In genomic region chr16:18394056-18394455, GRCm38 (mm10) we compare ENCODE assay signal across 9 mouse cellular contexts. TPM values are rescaled to one million over a fixed set of nuclear protein-coding genes. Genes with fewer than 3 reads are reported as not detected.
A peak's percentile ranks its signal among the peaks of the same experiment; 100 is the strongest.
DNase-seq lines count a peak whose midpoint lies in the region; ATAC-seq and TF ChIP-seq lines count a peak whose summit lies in the region.
"Had no signal": no experiment of that assay in that cellular context is flagged by ENCODE, and none has a peak within 500 bp of the region (broad histone marks: within the 10 kb centered on the region; RNA-seq: fewer than 3 reads in every experiment).

No protein-coding gene starts in this region.

- peaks cover 20% of the 10 kb centered on the region for H3K36me3 ChIP-seq in heart, embryonic 16.5 days (ENCODE audit: control insufficient read depth, insufficient read depth)
- H3K36me3 ChIP-seq in heart, adult 2 months (ENCODE audit: control insufficient read depth, insufficient read depth, low read length), result no peaks in the 10 kb centered on the region
- peaks cover 26% of the 10 kb centered on the region for H3K36me3 ChIP-seq in embryonic facial prominence, embryonic 13.5 days
- peaks cover 21% of the 10 kb centered on the region for H3K36me3 ChIP-seq in hindbrain, embryonic 15.5 days
- peaks cover 24% of the 10 kb centered on the region for H3K36me3 ChIP-seq in midbrain, embryonic 16.5 days (ENCODE audit: control insufficient read depth, insufficient read depth, low read length)
- peaks cover 23% of the 10 kb centered on the region for H3K36me3 ChIP-seq in kidney, embryonic 16.5 days (ENCODE audit: insufficient read depth, low read length)

- H3K4me1 ChIP-seq in heart, embryonic 16.5 days (ENCODE audit: control insufficient read depth, insufficient read depth, low read length), result peaks cover 33% of the 10 kb centered on the region
- H3K4me1 ChIP-seq in heart, adult 2 months (ENCODE audit: control insufficient read depth, insufficient read depth, low read length), result peaks cover 13% of the 10 kb centered on the region
- H3K4me1 ChIP-seq in embryonic facial prominence, embryonic 13.5 days, result peaks cover 44% of the 10 kb centered on the region
- peaks cover 61% of the 10 kb centered on the region for H3K4me1 ChIP-seq in hindbrain, embryonic 15.5 days (replicated peaks)
- H3K4me1 ChIP-seq in midbrain, embryonic 16.5 days (ENCODE audit: control insufficient read depth, insufficient read depth, low read length), result peaks cover 30% of the 10 kb centered on the region
- H3K4me1 ChIP-seq in kidney, embryonic 16.5 days (ENCODE audit: insufficient read depth, low read length), result peaks cover 42% of the 10 kb centered on the region

- peak overlapping the region; percentile 91 for H3K9ac ChIP-seq in heart, embryonic 16.5 days (ENCODE audit: low read length)
- no peak overlapping the region for H3K9ac ChIP-seq in heart, adult 2 months (ENCODE audit: low read depth, low read length)
- no peak overlapping the region for H3K9ac ChIP-seq in embryonic facial prominence, embryonic 13.5 days
- 0 out of 2 replicates have a peak overlapping the region, but pooled peaks have one; percentile 83 for H3K9ac ChIP-seq in hindbrain, embryonic 15.5 days
- H3K9ac ChIP-seq in midbrain, embryonic 16.5 days (ENCODE audit: low read depth, low read length), result peak overlapping the region; percentile 88; the same call in 1 of the 2 replicates
- no peak overlapping the region for H3K9ac ChIP-seq in kidney, embryonic 16.5 days (replicated peaks; ENCODE audit: low read length)

- no peak for TF ChIP-seq CTCF in heart, adult 2 months (IDR thresholded peaks at IDR 0.05)

- H3K4me3 ChIP-seq in heart, embryonic 16.5 days (ENCODE audit: low read length), result no peak overlapping the region; the same call in 1 of the 2 replicates
- no peak overlapping the region for H3K4me3 ChIP-seq in heart, adult 2 months
- peak overlapping the region; percentile 85; the same call in 1 of the 2 replicates for H3K4me3 ChIP-seq in embryonic facial prominence, embryonic 13.5 days
- peak overlapping the region; percentile 69 for H3K4me3 ChIP-seq in hindbrain, embryonic 15.5 days
- H3K4me3 ChIP-seq in midbrain, embryonic 16.5 days (ENCODE audit: low read depth, low read length), result peak overlapping the region; percentile 74; the same call in 1 of the 2 replicates
- no peak overlapping the region for H3K4me3 ChIP-seq in kidney, embryonic 16.5 days (ENCODE audit: low read length)

- no peaks in the 10 kb centered on the region for H3K79me2 ChIP-seq in heart, adult 2 months (replicated peaks; ENCODE audit: control insufficient read depth, insufficient read depth, low read length)

- TF ChIP-seq EP300 in heart, adult 2 months (IDR thresholded peaks at IDR 0.05; ENCODE audit: insufficient read depth, low read depth, low read length), result no peak

- no peak for DNase-seq in heart, adult 2 months
- DNase-seq in urinary bladder, postnatal 25 days (ENCODE audit: low spot score), result no peak
- DNase-seq: adrenal gland, postnatal 36 days had no signal

- peak overlapping the region; percentile 96 for H3K4me2 ChIP-seq in heart, embryonic 16.5 days (ENCODE audit: low read depth, low read length)
- H3K4me2 ChIP-seq in embryonic facial prominence, embryonic 13.5 days, result peak overlapping the region; percentile 93
- H3K4me2 ChIP-seq in hindbrain, embryonic 15.5 days, result peak overlapping the region; percentile 91
- H3K4me2 ChIP-seq in midbrain, embryonic 16.5 days (ENCODE audit: low read length), result peak overlapping the region; percentile 69
- no peak overlapping the region for H3K4me2 ChIP-seq in kidney, embryonic 16.5 days (replicated peaks; ENCODE audit: low read depth, low read length)

- peak overlapping the region; percentile 97 for H3K27ac ChIP-seq in heart, embryonic 16.5 days (ENCODE audit: low read length)
- H3K27ac ChIP-seq in heart, adult 2 months, result no peak overlapping the region; the same call in 1 of the 2 replicates
- no peak overlapping the region for H3K27ac ChIP-seq in embryonic facial prominence, embryonic 13.5 days
- no peak overlapping the region for H3K27ac ChIP-seq in hindbrain, embryonic 15.5 days (replicated peaks)
- H3K27ac ChIP-seq in midbrain, embryonic 16.5 days (ENCODE audit: low read length), result no peak overlapping the region
- no peak overlapping the region for H3K27ac ChIP-seq in kidney, embryonic 16.5 days (ENCODE audit: low read length)

- TF ChIP-seq POLR2A in heart, adult 2 months (IDR thresholded peaks at IDR 0.05; ENCODE audit: insufficient read depth, low read depth, low read length), result no peak

- intact Hi-C loops in heart, adult 2 months (cut with DNase I), result no loop called here

- 60% methylated on average over 3 of the region's 3 CpGs for WGBS in heart, embryonic 16.5 days
- WGBS in heart, adult 2 months, result 84% methylated on average over 3 of the region's 3 CpGs
- 87% methylated on average over 3 of the region's 3 CpGs for WGBS in embryonic facial prominence, embryonic 13.5 days
- WGBS in hindbrain, embryonic 15.5 days, result 59% methylated on average over 3 of the region's 3 CpGs
- WGBS in midbrain, embryonic 16.5 days, result 60% methylated on average over 3 of the region's 3 CpGs
- 79% methylated on average over 3 of the region's 3 CpGs for WGBS in kidney, embryonic 16.5 days

- H3K27me3 ChIP-seq in heart, embryonic 16.5 days (ENCODE audit: control insufficient read depth, insufficient read depth, low read length), result no peaks in the 10 kb centered on the region
- no peaks in the 10 kb centered on the region for H3K27me3 ChIP-seq in heart, adult 2 months (ENCODE audit: control insufficient read depth, insufficient read depth, low read length)
- H3K27me3 ChIP-seq in embryonic facial prominence, embryonic 13.5 days, result no peaks in the 10 kb centered on the region
- H3K27me3 ChIP-seq in hindbrain, embryonic 15.5 days, result no peaks in the 10 kb centered on the region
- no peaks in the 10 kb centered on the region for H3K27me3 ChIP-seq in midbrain, embryonic 16.5 days (ENCODE audit: control insufficient read depth, insufficient read depth, low read depth, low read length)
- H3K27me3 ChIP-seq in kidney, embryonic 16.5 days (ENCODE audit: insufficient read depth, low read length), result no peaks in the 10 kb centered on the region

- ATAC-seq in heart, embryonic 16.5 days (replicated peaks; ENCODE audit: extremely low read depth, insufficient read depth, low FRiP score), result no peak
- ATAC-seq in embryonic facial prominence, embryonic 13.5 days (ENCODE audit: insufficient number of reproducible peaks, insufficient read depth, low FRiP score, low TSS enrichment, low read depth), result no peak
- ATAC-seq in hindbrain, embryonic 15.5 days (ENCODE audit: low FRiP score, low read depth), result no peak
- ATAC-seq in midbrain, embryonic 16.5 days, result no peak
- no peak for ATAC-seq in activated CD4-positive, CD25-positive, alpha-beta regulatory T cell, adult 4 months
- no peak for ATAC-seq in kidney, embryonic 16.5 days (ENCODE audit: low FRiP score, low TSS enrichment)

- no peaks in the 10 kb centered on the region for H3K9me3 ChIP-seq in heart, embryonic 16.5 days (replicated peaks; ENCODE audit: control insufficient read depth, low read length)
- no peaks in the 10 kb centered on the region for H3K9me3 ChIP-seq in embryonic facial prominence, embryonic 13.5 days
- H3K9me3 ChIP-seq in hindbrain, embryonic 15.5 days, result no peaks in the 10 kb centered on the region
- H3K9me3 ChIP-seq in midbrain, embryonic 16.5 days (replicated peaks; ENCODE audit: control insufficient read depth, low read length, poor library complexity, severe bottlenecking), result no peaks in the 10 kb centered on the region
- H3K9me3 ChIP-seq in kidney, embryonic 16.5 days (ENCODE audit: low read length), result no peaks in the 10 kb centered on the region

RNA-seq across cellular contexts. Expression of gene Txnrd2, which starts 32.1 kb away (rescaled TPM):
- polyA plus RNA-seq in heart, embryonic 16.5 days (2015; fragmentation: Nextera tagmentation; extraction: Ambion mirVana), result 38.4 and 39.6 TPM in 2 replicates
- total RNA-seq in heart, adult 2 months (2021), result 10 to 100 TPM; 37.6 to 39.7 TPM
- polyA plus RNA-seq in heart, adult 2 months (2012; rRNA removed), result 35.1 and 36.1 TPM in 2 replicates
- 14.9 and 17.7 TPM in 2 replicates for polyA plus RNA-seq in embryonic facial prominence, embryonic 13.5 days (2015; fragmentation: Nextera tagmentation; extraction: Ambion mirVana)
- 31.0 and 31.7 TPM in 2 replicates for polyA plus RNA-seq in hindbrain, embryonic 15.5 days (2015; fragmentation: Nextera tagmentation; extraction: Ambion mirVana)
- polyA plus RNA-seq in midbrain, embryonic 16.5 days (2015; fragmentation: Nextera tagmentation; extraction: Ambion mirVana), result 36.6 and 37.0 TPM in 2 replicates
- 10 to 100 TPM; 16.2 to 21.6 TPM for polyA plus RNA-seq in activated CD4-positive, CD25-positive, alpha-beta regulatory T cell, adult 4 months (2017; shearing (Covaris generic))
- 33.7 and 35.2 TPM in 2 replicates for polyA plus RNA-seq in kidney, embryonic 16.5 days (2015; fragmentation: Nextera tagmentation; extraction: Ambion mirVana)

RNA-seq across cellular contexts. Expression of gene Comt, which starts 32.6 kb away (rescaled TPM):
- 128 and 142 TPM in 2 replicates for polyA plus RNA-seq in heart, embryonic 16.5 days (2015; fragmentation: Nextera tagmentation; extraction: Ambion mirVana)
- total RNA-seq in heart, adult 2 months (2021), result 100 to 1,000 TPM; 139 to 150 TPM
- 208 and 236 TPM in 2 replicates for polyA plus RNA-seq in heart, adult 2 months (2012; rRNA removed)
- 73.9 and 78.8 TPM in 2 replicates for polyA plus RNA-seq in embryonic facial prominence, embryonic 13.5 days (2015; fragmentation: Nextera tagmentation; extraction: Ambion mirVana)
- polyA plus RNA-seq in hindbrain, embryonic 15.5 days (2015; fragmentation: Nextera tagmentation; extraction: Ambion mirVana), result 106 and 113 TPM in 2 replicates
- polyA plus RNA-seq in midbrain, embryonic 16.5 days (2015; fragmentation: Nextera tagmentation; extraction: Ambion mirVana), result 96.6 and 112 TPM in 2 replicates
- polyA plus RNA-seq in activated CD4-positive, CD25-positive, alpha-beta regulatory T cell, adult 4 months (2017; shearing (Covaris generic)), result 10 to 100 TPM; 45.6 to 60.6 TPM
- 119 and 127 TPM in 2 replicates for polyA plus RNA-seq in kidney, embryonic 16.5 days (2015; fragmentation: Nextera tagmentation; extraction: Ambion mirVana)

RNA-seq across cellular contexts. Expression of gene Arvcf, which starts 46.1 kb away (rescaled TPM):
- 33.1 and 39.5 TPM in 2 replicates for polyA plus RNA-seq in heart, embryonic 16.5 days (2015; fragmentation: Nextera tagmentation; extraction: Ambion mirVana)
- total RNA-seq in heart, adult 2 months (2021), result 10 to 100 TPM; 14.4 to 16.4 TPM
- 13.9 and 17.0 TPM in 2 replicates for polyA plus RNA-seq in heart, adult 2 months (2012; rRNA removed)
- 30.8 and 33.6 TPM in 2 replicates for polyA plus RNA-seq in embryonic facial prominence, embryonic 13.5 days (2015; fragmentation: Nextera tagmentation; extraction: Ambion mirVana)
- 78.7 and 81.3 TPM in 2 replicates for polyA plus RNA-seq in hindbrain, embryonic 15.5 days (2015; fragmentation: Nextera tagmentation; extraction: Ambion mirVana)
- polyA plus RNA-seq in midbrain, embryonic 16.5 days (2015; fragmentation: Nextera tagmentation; extraction: Ambion mirVana), result 77.1 and 80.2 TPM in 2 replicates
- under 1 TPM; 0.51 to 0.93 TPM for polyA plus RNA-seq in activated CD4-positive, CD25-positive, alpha-beta regulatory T cell, adult 4 months (2017; shearing (Covaris generic))
- polyA plus RNA-seq in kidney, embryonic 16.5 days (2015; fragmentation: Nextera tagmentation; extraction: Ambion mirVana), result 31.0 and 31.2 TPM in 2 replicates

RNA-seq across cellular contexts. Expression of gene Tango2, which starts 46.2 kb away (rescaled TPM):
- 72.9 and 74.6 TPM in 2 replicates for polyA plus RNA-seq in heart, embryonic 16.5 days (2015; fragmentation: Nextera tagmentation; extraction: Ambion mirVana)
- total RNA-seq in heart, adult 2 months (2021), result 100 to 1,000 TPM; 173 to 181 TPM
- 283 and 382 TPM in 2 replicates for polyA plus RNA-seq in heart, adult 2 months (2012; rRNA removed)
- 27.6 and 30.6 TPM in 2 replicates for polyA plus RNA-seq in embryonic facial prominence, embryonic 13.5 days (2015; fragmentation: Nextera tagmentation; extraction: Ambion mirVana)
- 92.5 and 94.0 TPM in 2 replicates for polyA plus RNA-seq in hindbrain, embryonic 15.5 days (2015; fragmentation: Nextera tagmentation; extraction: Ambion mirVana)
- 78.7 and 82.5 TPM in 2 replicates for polyA plus RNA-seq in midbrain, embryonic 16.5 days (2015; fragmentation: Nextera tagmentation; extraction: Ambion mirVana)
- polyA plus RNA-seq in activated CD4-positive, CD25-positive, alpha-beta regulatory T cell, adult 4 months (2017; shearing (Covaris generic)), result 10 to 100 TPM; 55.4 to 58.0 TPM
- polyA plus RNA-seq in kidney, embryonic 16.5 days (2015; fragmentation: Nextera tagmentation; extraction: Ambion mirVana), result 29.1 and 31.0 TPM in 2 replicates

Comparison
In these comparisons a context has a peak if more than half of its experiments do, and no peak if none do; other contexts are left out.
1. H3K9ac ChIP-seq: peak in heart, embryonic 16.5 days (single experiment), hindbrain, embryonic 15.5 days (single experiment) and midbrain, embryonic 16.5 days (single experiment); none in heart, adult 2 months (single experiment), embryonic facial prominence, embryonic 13.5 days (single experiment) and kidney, embryonic 16.5 days (single experiment).
2. H3K4me3 ChIP-seq: peak in embryonic facial prominence, embryonic 13.5 days (single experiment), hindbrain, embryonic 15.5 days (single experiment) and midbrain, embryonic 16.5 days (single experiment); none in heart, embryonic 16.5 days (single experiment), heart, adult 2 months (single experiment) and kidney, embryonic 16.5 days (single experiment).